Mouse (Mus musculus) erythroblast, embryonic 14.5 days (primary cell): ENCODE data around the gene Prr7.

Source experiments
- GATA1 ChIP-seq: IDR thresholded peaks from 2 replicates; pipeline ENCODE4 v1.6.1; 2012; ENCODE audit warnings: low read length, inconsistent platforms, mixed read lengths
- TAL1 ChIP-seq: IDR thresholded peaks from 3 replicates; pipeline ENCODE4 v1.6.1; 2012; ENCODE audit warnings: low read length, inconsistent platforms, mixed read lengths

DNA sequence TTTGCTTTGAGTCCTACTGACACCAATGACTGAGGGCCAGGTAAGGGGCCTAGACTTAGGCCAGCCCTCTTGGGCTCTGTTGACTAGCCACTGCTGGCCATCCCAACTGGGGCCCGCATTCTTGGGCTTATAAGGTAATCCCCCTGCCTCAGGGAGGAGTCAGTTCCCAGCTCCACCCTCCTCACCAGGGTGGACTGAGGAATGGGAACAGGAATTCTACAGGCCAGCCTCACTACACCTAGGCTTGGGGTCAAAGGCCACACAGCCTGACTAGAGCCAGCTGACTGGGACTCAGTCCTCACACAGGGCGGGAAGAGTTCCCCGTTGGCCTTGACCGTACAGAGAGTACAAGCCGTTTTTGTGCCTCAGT, 47.4 kb downstream of the Prr7 start:
- TF ChIP-seq GATA1 (no peak), TAL1 (no peak)
